Mouse (Mus musculus) cortical plate, adult 2 months (tissue): ENCODE measurements around the gene Cryge.

Source experiments
- CTCF ChIP-seq: fragments of 200-500 bp; IDR thresholded peaks from 2 replicates; pipeline ENCODE4 v1.5.1; 2011; ENCODE audit warnings: mild to moderate bottlenecking, control low read depth, low read length; ENCODE audit not compliant: insufficient read depth; ENCODE audit errors: extremely low read depth
- POLR2A ChIP-seq: fragments of 200-500 bp; IDR thresholded peaks from 2 replicates; pipeline ENCODE4 v1.6.1; 2011; ENCODE audit warnings: mild to moderate bottlenecking, low read length, control low read depth; ENCODE audit not compliant: insufficient read depth; ENCODE audit errors: extremely low read depth

DNA sequence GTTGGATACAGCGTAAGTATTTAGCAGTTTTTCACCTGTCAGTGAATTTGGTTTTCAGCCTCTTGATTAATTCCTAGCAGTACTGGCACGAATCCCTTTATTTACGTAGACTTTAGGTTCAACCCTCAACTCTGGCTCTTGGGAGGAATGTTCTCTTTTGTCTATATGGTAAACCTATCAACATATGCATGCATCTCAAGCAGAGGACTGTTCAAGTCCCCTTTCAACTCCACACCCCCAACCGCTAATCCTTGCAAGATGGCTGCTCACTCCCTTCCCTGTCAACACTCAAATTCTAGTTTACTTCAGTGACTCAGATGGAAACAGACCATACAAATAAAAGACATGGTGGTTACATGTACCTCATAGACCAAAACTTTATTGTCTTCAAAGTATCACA is 38.2 kb downstream of the Cryge start:
- TF ChIP-seq POLR2A: no peak
- TF ChIP-seq CTCF: no peak
